Mouse (Mus musculus): Measurements from ENCODE around the gene Col1a1. TPM values are rescaled to one million over a fixed set of nuclear protein-coding genes. Genes with fewer than 3 reads are reported as not detected.
"Not testable (repeated sequence)": the region's sequence is repeated elsewhere in the genome, so short reads cannot be mapped to it uniquely, and the experiment has no call there.

Gene Col1a1
- polyA plus RNA-seq, 1 experiment from 2014 or later: 64.3 TPM

DNA sequence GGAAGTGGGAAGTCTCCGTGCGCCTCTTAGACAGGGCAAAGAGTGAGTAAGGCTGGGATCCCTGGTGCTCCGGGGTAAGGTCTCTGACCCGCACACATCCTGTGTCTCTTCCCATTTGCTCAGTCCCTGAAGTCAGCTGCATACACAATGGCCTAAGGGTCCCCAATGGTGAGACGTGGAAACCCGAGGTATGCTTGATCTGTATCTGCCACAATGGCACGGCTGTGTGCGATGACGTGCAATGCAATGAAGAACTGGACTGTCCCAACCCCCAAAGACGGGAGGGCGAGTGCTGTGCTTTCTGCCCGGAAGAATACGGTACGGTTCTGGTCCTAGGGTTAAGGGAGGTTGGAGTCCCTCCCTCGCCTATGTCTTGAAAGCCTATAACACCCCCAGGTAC, 1.8 kb downstream of the Col1a1 start:
- DNase-seq (ENCODE audit: low spot score): no peak

- DNase-seq (ENCODE audit: low spot score): no peak
Observed at GRCm38 (mm10) chr11:94938296-94938695, 2.3 kb downstream of the Col1a1 start.

- peak; percentile 48 for DNase-seq (ENCODE audit: low spot score)
Observed at GRCm38 (mm10) chr11:94939280-94939679, 3.3 kb downstream of the Col1a1 start.

GRCm38 (mm10) chr11:94941121-94941520, 5.1 kb downstream of the Col1a1 start:
- no peak for DNase-seq (ENCODE audit: low spot score)

DNA sequence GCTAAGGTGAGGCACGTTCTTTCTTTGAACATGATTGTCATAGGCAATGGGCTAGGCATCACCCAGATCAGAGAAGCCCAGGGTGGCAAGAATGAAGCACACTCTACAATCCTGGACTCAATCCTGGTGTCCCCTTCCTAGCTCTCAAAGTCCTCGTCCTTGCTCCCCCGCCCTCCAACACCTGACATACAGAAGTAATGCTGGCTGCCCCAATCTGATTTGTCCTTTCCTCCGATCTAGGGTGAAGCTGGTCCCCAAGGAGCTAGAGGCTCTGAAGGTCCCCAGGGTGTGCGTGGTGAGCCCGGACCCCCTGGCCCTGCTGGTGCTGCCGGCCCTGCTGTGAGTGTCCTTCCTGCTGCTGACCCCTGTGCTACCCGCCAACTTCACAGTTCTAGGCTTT, 5.8 kb downstream of the Col1a1 start:
- DNase-seq (ENCODE audit: low spot score): no peak

- peak; percentile 67 for DNase-seq (ENCODE audit: low spot score)
Observed at GRCm38 (mm10) chr11:94942282-94943023, 6.4 kb downstream of the Col1a1 start.

DNA sequence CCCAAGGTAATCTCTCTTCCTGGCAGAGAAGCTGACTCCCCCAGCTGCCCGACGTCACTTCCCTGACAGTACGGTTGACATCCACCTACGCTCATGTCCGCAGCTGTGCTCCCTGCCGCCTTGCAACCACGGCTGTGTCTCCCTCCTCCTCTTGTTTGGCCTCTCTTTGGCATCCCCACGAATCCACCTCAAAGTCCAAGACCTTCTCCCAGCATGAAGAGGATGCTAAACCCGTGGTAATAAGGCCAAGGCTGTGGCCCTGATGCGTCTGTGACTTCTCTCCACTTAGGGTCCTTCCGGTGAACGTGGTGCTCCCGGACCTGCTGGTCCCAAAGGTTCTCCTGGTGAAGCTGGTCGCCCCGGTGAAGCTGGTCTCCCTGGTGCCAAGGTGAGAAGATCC, 7.0 kb downstream of the Col1a1 start:
- DNase-seq (ENCODE audit: low spot score): no peak

- peak; percentile 18 for DNase-seq (ENCODE audit: low spot score)
Observed at GRCm38 (mm10) chr11:94944295-94944694, 8.3 kb downstream of the Col1a1 start.

GRCm38 (mm10) chr11:94945236-94945635, 9.2 kb downstream of the Col1a1 start:
- no peak for DNase-seq (ENCODE audit: low spot score)

GRCm38 (mm10) chr11:94952169-94952568, 16.1 kb downstream of the Col1a1 start:
- DNase-seq (ENCODE audit: low spot score): no peak

GRCm38 (mm10) chr11:94955103-94955502, 19.1 kb downstream of the Col1a1 start:
- DNase-seq (ENCODE audit: low spot score): no peak

DNA sequence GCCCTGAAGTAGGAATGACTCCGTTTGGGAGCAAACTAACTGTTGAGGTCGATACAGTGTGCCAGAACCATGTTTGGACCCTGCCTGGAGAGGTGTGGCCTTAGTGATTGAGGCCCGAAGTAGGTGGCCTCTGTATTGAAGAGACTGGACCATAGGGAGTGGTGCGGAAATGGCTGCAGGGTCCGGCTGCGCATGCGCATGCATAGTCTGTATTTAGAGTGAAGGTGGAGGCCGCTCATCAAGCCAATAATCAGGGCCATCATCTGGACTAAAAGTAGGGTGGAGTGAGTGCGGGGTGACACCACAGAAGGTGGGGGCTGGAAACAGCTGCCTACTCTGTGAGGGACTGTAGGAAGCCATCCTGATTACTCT, 21.7 kb downstream of the Col1a1 start:
- no peak for DNase-seq (ENCODE audit: low spot score)

- DNase-seq (ENCODE audit: low spot score): no peak
Observed at GRCm38 (mm10) chr11:94958065-94958858, 22.2 kb downstream of the Col1a1 start.

- no peak for DNase-seq (ENCODE audit: low spot score)
Observed at GRCm38 (mm10) chr11:94962534-94963101, 26.6 kb downstream of the Col1a1 start.

- DNase-seq (ENCODE audit: low spot score): no peak
Observed at GRCm38 (mm10) chr11:94967419-94967818, 31.4 kb downstream of the Col1a1 start, which contains the start of gene Hils1. Hils1 (plus strand) TSS chr11:94967593.

DNA sequence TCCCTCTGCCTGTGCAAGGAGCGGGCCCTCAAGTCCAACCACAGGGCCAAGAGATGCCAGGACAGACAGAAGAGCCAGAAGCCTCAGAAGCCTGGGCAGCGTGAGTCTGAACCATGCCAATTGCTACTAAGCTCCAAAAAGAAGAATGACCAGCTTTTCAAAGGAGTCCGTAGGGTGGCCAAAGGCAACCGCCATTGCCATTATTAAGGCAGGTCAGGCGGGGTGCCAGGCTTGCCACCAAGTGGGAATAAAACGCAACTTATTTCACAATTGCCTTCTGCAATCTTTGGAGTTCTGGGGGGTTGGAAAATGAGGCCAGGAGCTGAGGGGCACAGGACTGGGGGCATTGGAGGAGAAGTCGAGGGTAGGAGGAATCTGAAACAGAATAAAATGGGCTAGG, 32.2 kb downstream of the Col1a1 start:
- no peak for DNase-seq (ENCODE audit: low spot score)

DNA sequence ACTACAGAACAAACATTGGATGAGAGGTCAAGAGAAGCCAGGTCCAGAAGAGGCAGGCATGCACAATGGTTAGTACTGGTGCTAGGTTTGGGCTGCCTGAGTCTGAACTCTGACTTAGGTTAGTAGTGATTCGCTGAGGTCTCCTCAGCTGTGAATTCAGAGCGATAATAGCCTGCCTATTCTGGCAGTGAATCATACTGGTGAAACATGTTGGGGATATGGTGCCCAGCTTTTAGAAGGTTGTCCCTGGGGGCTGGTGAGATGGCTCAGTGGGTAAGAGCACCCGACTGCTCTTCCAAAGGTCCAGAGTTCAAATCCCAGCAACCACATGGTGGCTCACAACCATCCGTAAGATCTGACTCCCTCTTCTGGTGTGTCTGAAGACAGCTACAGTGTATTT, 33.7 kb downstream of the Col1a1 start:
- DNase-seq (ENCODE audit: low spot score): not testable (repeated sequence)

GRCm38 (mm10) chr11:94970210-94970943, 34.4 kb downstream of the Col1a1 start:
- DNase-seq (ENCODE audit: low spot score): peak; percentile 55

DNA sequence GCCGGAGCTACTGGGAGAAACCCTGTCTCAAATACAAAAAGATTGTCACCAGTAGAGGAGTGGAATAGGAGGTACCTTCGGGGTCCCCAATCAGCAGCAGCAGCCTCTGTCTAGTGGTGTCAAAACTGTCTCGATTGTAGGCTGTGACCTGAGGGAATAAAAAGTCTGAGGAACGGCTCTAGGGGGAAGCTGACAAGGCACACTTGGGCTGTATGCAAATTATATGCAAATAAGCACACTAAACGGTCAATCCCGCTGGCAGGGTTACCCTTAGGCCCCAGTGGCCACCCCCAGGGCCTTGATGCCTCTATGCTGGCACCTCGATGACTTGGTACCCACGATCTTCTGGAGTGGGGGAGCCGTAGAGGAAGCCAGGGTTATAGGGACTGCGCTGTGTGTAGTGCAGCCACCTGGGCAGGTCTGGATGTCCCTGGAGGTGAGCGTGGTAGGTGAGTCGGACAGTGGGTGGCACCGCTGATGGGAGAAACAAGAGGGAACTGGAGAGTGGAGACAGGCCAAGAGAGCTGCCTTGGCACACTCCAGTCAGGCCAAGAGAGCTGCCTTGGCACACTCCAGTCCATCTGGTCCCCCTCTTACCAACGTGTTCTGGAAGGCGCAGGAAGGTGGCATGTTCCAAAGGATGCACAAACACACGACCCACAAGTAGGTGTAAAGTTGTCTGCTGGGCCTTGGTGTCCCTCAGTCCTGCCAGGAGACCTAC, 36.0 kb downstream of the Col1a1 start:
- DNase-seq (ENCODE audit: low spot score): no peak

DNA sequence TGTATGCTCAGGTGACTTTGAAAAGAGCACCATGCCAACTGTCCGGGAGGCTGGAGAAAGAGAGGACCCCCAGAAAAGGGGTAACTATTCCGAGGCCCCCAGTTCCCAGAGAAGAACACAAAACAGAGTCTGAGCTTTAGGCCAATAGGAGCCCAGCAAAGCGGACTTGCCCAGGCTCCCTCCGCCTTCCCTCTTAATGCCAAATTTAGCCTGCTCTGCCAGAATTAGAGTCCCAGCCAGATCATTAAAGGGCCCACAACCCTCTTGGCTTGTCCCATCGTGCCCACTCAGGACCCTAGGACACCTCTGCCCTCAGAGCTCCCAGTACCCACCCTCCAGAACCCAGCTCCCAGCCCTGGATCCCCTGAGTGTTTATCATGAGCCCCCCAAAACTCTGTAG, 36.9 kb downstream of the Col1a1 start:
- no peak for DNase-seq (ENCODE audit: low spot score)

GRCm38 (mm10) chr11:94973313-94973712, 37.3 kb downstream of the Col1a1 start:
- no peak for DNase-seq (ENCODE audit: low spot score)
